Mouse (Mus musculus) lung, adult 2 months (tissue): Measurements from ENCODE around the gene Atg101.

Experiments used
- CTCF ChIP-seq: fragments of 200-500 bp; IDR thresholded peaks from 2 replicates; pipeline ENCODE4 v1.5.1; 2011; ENCODE audit warnings: mild to moderate bottlenecking, low read length, control low read depth; ENCODE audit not compliant: insufficient read depth
- POLR2A ChIP-seq: fragments of 200-500 bp; IDR thresholded peaks from 2 replicates; pipeline ENCODE4 v1.6.1; 2011; ENCODE audit warnings: low read depth, mild to moderate bottlenecking, control low read depth, low read length, borderline replicate concordance; ENCODE audit errors: extremely low read depth

DNA sequence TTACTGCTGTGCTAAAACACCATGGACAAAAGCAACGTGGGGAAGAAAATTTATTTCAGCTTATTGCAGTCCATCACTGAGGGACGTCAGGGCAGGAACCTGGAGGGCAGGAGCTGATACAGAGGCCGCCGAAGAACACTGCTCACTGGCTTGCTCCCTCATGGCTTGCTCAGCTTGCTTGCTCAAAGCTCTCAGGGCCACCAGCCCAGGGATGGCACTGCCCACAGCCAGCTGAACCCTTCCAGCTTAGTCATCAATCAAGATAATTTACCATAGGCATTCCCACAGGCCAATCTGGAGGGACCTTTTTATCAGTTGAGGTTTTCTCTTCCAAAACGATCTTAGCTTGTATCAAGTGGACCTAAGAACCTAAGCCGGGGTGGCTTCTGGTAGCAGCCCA lies 27.9 kb downstream of the Atg101 start:
- TF ChIP-seq CTCF (no peak), POLR2A (no peak)
